Comparison of ENCODE assay signal across 25 mouse cellular contexts in the genomic region with DNA sequence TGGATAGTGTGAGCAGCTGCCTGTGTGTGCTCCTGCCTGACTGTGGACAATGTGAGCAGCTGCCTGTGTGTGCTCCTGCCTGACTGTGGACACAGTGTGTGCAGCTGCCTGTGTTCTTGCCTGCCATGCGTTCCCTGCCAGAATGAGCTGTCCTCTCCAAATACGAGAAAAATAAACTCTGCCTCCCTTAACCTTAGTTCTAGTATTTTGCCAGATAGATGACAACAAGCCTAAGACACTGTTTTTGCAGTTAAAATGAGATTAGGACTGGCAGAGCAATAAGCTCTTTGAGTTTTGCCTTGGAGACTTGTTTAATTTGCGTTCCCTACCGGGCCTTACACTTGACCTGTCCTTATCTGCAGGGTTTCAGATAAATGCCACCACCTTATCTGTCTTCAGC.
"Had no signal": no experiment of that assay in that cellular context is flagged by ENCODE, and none has a peak within 500 bp of the region (broad histone marks: within the 10 kb centered on the region; RNA-seq: fewer than 3 reads in every experiment).

No protein-coding gene starts in this region.

- H3K27ac ChIP-seq: heart, embryonic 13.5 days; heart, embryonic 15.5 days; hindbrain, embryonic 12.5 days; hindbrain, embryonic 14.5 days; hindbrain, postnatal 0 days; kidney, embryonic 15.5 days; kidney, postnatal 0 days; limb, embryonic 13.5 days; limb, embryonic 15.5 days; liver, embryonic 14.5 days had no signal

- H3K36me3 ChIP-seq: heart, embryonic 13.5 days; heart, embryonic 15.5 days; hindbrain, embryonic 12.5 days; kidney, embryonic 15.5 days; limb, embryonic 13.5 days; limb, embryonic 15.5 days had no signal

- H3K9ac ChIP-seq: heart, embryonic 13.5 days; heart, embryonic 15.5 days; hindbrain, embryonic 12.5 days; hindbrain, embryonic 14.5 days; kidney, embryonic 15.5 days; limb, embryonic 13.5 days; limb, embryonic 15.5 days; liver, embryonic 14.5 days had no signal

- H3K4me3 ChIP-seq: heart, embryonic 13.5 days; heart, embryonic 15.5 days; hindbrain, embryonic 12.5 days; kidney, embryonic 15.5 days; limb, embryonic 13.5 days; limb, embryonic 15.5 days had no signal

- ATAC-seq: hindbrain, postnatal 0 days; intestine, embryonic 16.5 days had no signal

- H3K27me3 ChIP-seq: heart, embryonic 13.5 days; heart, embryonic 15.5 days; hindbrain, embryonic 12.5 days; kidney, embryonic 15.5 days; limb, embryonic 13.5 days; limb, embryonic 15.5 days had no signal

- DNase-seq: gastrocnemius, postnatal 14 days; gastrocnemius, postnatal 36 days; heart, adult 18-20 months; heart, postnatal 14 days; heart, postnatal 36 days; kidney, adult 11 months; kidney, adult 2 months; kidney, adult 9 months; kidney, postnatal 14 days; kidney, postnatal 36 days; layer of hippocampus, adult 9-11 months; layer of hippocampus, postnatal 36 days; left cerebral cortex, postnatal 4 days had no signal

- H3K4me2 ChIP-seq: heart, embryonic 11.5 days; heart, embryonic 13.5 days; heart, embryonic 15.5 days; hindbrain, embryonic 12.5 days; hindbrain, embryonic 14.5 days; kidney, embryonic 15.5 days; limb, embryonic 13.5 days; limb, embryonic 15.5 days had no signal

- H3K9me3 ChIP-seq: heart, embryonic 13.5 days; heart, embryonic 15.5 days; hindbrain, embryonic 12.5 days; kidney, embryonic 15.5 days; limb, embryonic 13.5 days; limb, embryonic 15.5 days had no signal
